ENCODE assay signal across 10 mouse cellular contexts in the genomic region with DNA sequence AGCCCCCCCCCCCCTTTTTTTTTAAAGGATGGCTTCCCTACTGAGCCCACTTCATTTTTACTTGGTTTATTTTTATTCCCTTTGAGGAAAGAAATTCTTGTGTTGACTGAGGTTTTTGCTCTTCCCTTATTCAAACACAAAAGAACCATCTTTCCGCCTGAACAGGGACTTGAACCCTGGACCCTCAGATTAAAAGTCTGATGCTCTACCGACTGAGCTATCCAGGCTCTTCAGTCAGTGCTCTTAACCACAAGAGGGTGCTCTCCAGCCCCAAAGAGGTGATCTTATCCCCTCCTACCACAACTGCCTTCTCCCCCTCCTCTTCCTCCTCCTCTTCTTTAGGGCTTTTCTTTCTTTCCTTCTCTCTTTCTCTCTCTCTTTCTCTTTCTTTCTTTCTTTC. TPM values are rescaled to one million over a fixed set of nuclear protein-coding genes. Genes with fewer than 3 reads are reported as not detected.
DNase-seq lines count a peak whose midpoint lies in the region; ATAC-seq and TF ChIP-seq lines count a peak whose summit lies in the region.
"Had no signal": no experiment of that assay in that cellular context is flagged by ENCODE, and none has a peak within 500 bp of the region (broad histone marks: within the 10 kb centered on the region; RNA-seq: fewer than 3 reads in every experiment).

No protein-coding gene starts in this region.

- H3K9me3 ChIP-seq in kidney, postnatal 0 days (replicated peaks; ENCODE audit: low read length): no peaks in the 10 kb centered on the region
- no peaks in the 10 kb centered on the region for H3K9me3 ChIP-seq in kidney, embryonic 15.5 days (replicated peaks)
- no peaks in the 10 kb centered on the region for H3K9me3 ChIP-seq in stomach, postnatal 0 days (ENCODE audit: control insufficient read depth, low read length)
- H3K9me3 ChIP-seq: embryonic facial prominence, embryonic 12.5 days; lung, embryonic 15.5 days had no signal

- no peak for TF ChIP-seq EP300 in stomach, postnatal 0 days (optimal IDR thresholded peaks at IDR 0.05)

- no peaks in the 10 kb centered on the region for H3K36me3 ChIP-seq in kidney, postnatal 0 days (ENCODE audit: insufficient read depth, low read length)
- H3K36me3 ChIP-seq in kidney, embryonic 15.5 days: no peaks in the 10 kb centered on the region
- H3K36me3 ChIP-seq in stomach, postnatal 0 days (ENCODE audit: control insufficient read depth, insufficient read depth, low read length): no peaks in the 10 kb centered on the region
- H3K36me3 ChIP-seq: embryonic facial prominence, embryonic 12.5 days; lung, embryonic 15.5 days had no signal

- H3K4me1 ChIP-seq in kidney, postnatal 0 days (replicated peaks; ENCODE audit: insufficient read depth, low read length): peaks cover 12% of the 10 kb centered on the region; the same call in 1 of the 2 replicates
- H3K4me1 ChIP-seq in kidney, embryonic 15.5 days: peaks cover 34% of the 10 kb centered on the region
- no peaks in the 10 kb centered on the region; the same call in 1 of the 2 replicates for H3K4me1 ChIP-seq in stomach, postnatal 0 days (replicated peaks; ENCODE audit: control insufficient read depth, insufficient read depth)

- peak; percentile 55; the same call in 1 of the 2 replicates for TF ChIP-seq CTCF in kidney, postnatal 0 days (IDR thresholded peaks at IDR 0.05; ENCODE audit: low read depth)
- TF ChIP-seq CTCF in brain, embryonic 14.5 days (IDR thresholded peaks at IDR 0.05; ENCODE audit: borderline replicate concordance, extremely low read depth, insufficient read depth, insufficient read length): peak; percentile 19; the same call in 1 of the 2 replicates
- TF ChIP-seq CTCF in stomach, postnatal 0 days (IDR thresholded peaks at IDR 0.05; ENCODE audit: low read depth): peak; percentile 64

- H3K4me3 ChIP-seq in kidney, postnatal 0 days (replicated peaks; ENCODE audit: low read depth, low read length): no peak overlapping the region
- H3K4me3 ChIP-seq in kidney, embryonic 15.5 days (replicated peaks): no peak overlapping the region
- no peak overlapping the region for H3K4me3 ChIP-seq in stomach, postnatal 0 days (ENCODE audit: low read depth, low read length)
- H3K4me3 ChIP-seq: embryonic facial prominence, embryonic 12.5 days; lung, embryonic 15.5 days had no signal

- no peak overlapping the region for H3K9ac ChIP-seq in kidney, postnatal 0 days (ENCODE audit: low read depth, low read length)
- H3K9ac ChIP-seq in kidney, embryonic 15.5 days: no peak overlapping the region
- no peak overlapping the region for H3K9ac ChIP-seq in stomach, postnatal 0 days (ENCODE audit: low read length)
- H3K9ac ChIP-seq: embryonic facial prominence, embryonic 12.5 days; lung, embryonic 15.5 days had no signal

- no peak for TF ChIP-seq POLR2A in brain, embryonic 14.5 days (IDR thresholded peaks at IDR 0.05; ENCODE audit: borderline replicate concordance, extremely low read depth, insufficient read depth, insufficient read length, poor library complexity, severe bottlenecking)

- no peaks in the 10 kb centered on the region for H3K27me3 ChIP-seq in kidney, postnatal 0 days (ENCODE audit: insufficient read depth, low read length)
- H3K27me3 ChIP-seq in kidney, embryonic 15.5 days: no peaks in the 10 kb centered on the region
- H3K27me3 ChIP-seq in stomach, postnatal 0 days (ENCODE audit: control insufficient read depth, insufficient read depth, low read length): no peaks in the 10 kb centered on the region
- H3K27me3 ChIP-seq: embryonic facial prominence, embryonic 12.5 days; lung, embryonic 15.5 days had no signal

- DNase-seq in kidney, postnatal 0 days (ENCODE audit: low spot score): no peak
- DNase-seq in ES-CJ7 (ENCODE audit: low read depth, low spot score): peak; percentile 79
- DNase-seq in brain, embryonic 14.5 days (ENCODE audit: low read depth): no peak
- no peak for DNase-seq in stomach, postnatal 0 days (ENCODE audit: low spot score)
- DNase-seq in ovary, postnatal 14 days (ENCODE audit: low spot score): no peak
- no peak for DNase-seq in gastrocnemius, postnatal 14 days
- DNase-seq: adrenal gland, postnatal 25 days had no signal

- H3K4me2 ChIP-seq in kidney, postnatal 0 days (ENCODE audit: low read length): no peak overlapping the region
- H3K4me2 ChIP-seq in kidney, embryonic 15.5 days: no peak overlapping the region
- H3K4me2 ChIP-seq in stomach, postnatal 0 days (replicated peaks; ENCODE audit: low read depth): no peak overlapping the region
- H3K4me2 ChIP-seq: embryonic facial prominence, embryonic 12.5 days; lung, embryonic 15.5 days had no signal

- WGBS in kidney, postnatal 0 days: 42% methylated on average over 2 of the region's 2 CpGs
- WGBS in kidney, embryonic 15.5 days: 41% methylated on average over 2 of the region's 2 CpGs
- 45% methylated on average over 2 of the region's 2 CpGs for WGBS in stomach, postnatal 0 days

- no peak for ATAC-seq in kidney, postnatal 0 days (replicated peaks; ENCODE audit: low FRiP score, low read depth)
- ATAC-seq in kidney, embryonic 15.5 days (replicated peaks; ENCODE audit: low FRiP score): no peak
- no peak for ATAC-seq in stomach, postnatal 0 days (ENCODE audit: low FRiP score, low TSS enrichment)

- no peak overlapping the region for H3K27ac ChIP-seq in kidney, postnatal 0 days
- H3K27ac ChIP-seq in kidney, embryonic 15.5 days: no peak overlapping the region
- H3K27ac ChIP-seq in stomach, postnatal 0 days (replicated peaks): no peak overlapping the region
- H3K27ac ChIP-seq: embryonic facial prominence, embryonic 12.5 days; lung, embryonic 15.5 days had no signal

- intact Hi-C loops in gastrocnemius, postnatal 14 days (cut with DNase I; ENCODE audit: low total_unique reads): loop anchor here (10.0 kb wide), 1 partner anchor 101 kb away; no protein-coding TSS in a partner anchor

RNA-seq across cellular contexts. Expression of gene Rinl, which starts 5.1 kb away (rescaled TPM):
- 5.2 and 6.3 TPM in 2 replicates for polyA plus RNA-seq in kidney, postnatal 0 days (2015; fragmentation: Nextera tagmentation; extraction: Ambion mirVana)
- 6.2 and 7.4 TPM in 2 replicates for polyA plus RNA-seq in kidney, embryonic 15.5 days (2015; fragmentation: Nextera tagmentation; extraction: Ambion mirVana)
- polyA plus RNA-seq in brain, embryonic 14.5 days (2012; rRNA removed): 0.90 and 1.1 TPM in 2 replicates
- polyA plus RNA-seq in stomach, postnatal 0 days (2015; fragmentation: Nextera tagmentation; extraction: Ambion mirVana): 2.1 and 2.6 TPM in 2 replicates
- total RNA-seq in gastrocnemius, postnatal 14 days (2021): 1 to 10 TPM in 1 of 2 experiments, under 1 TPM in 1; 0.80 to 1.3 TPM

RNA-seq across cellular contexts. Expression of gene Hnrnpl, which starts 14.5 kb away (rescaled TPM):
- polyA plus RNA-seq in kidney, postnatal 0 days (2015; fragmentation: Nextera tagmentation; extraction: Ambion mirVana): 232 TPM in 2 replicates
- polyA plus RNA-seq in kidney, embryonic 15.5 days (2015; fragmentation: Nextera tagmentation; extraction: Ambion mirVana): 264 and 265 TPM in 2 replicates
- 444 and 451 TPM in 2 replicates for polyA plus RNA-seq in brain, embryonic 14.5 days (2012; rRNA removed)
- polyA plus RNA-seq in stomach, postnatal 0 days (2015; fragmentation: Nextera tagmentation; extraction: Ambion mirVana): 153 and 156 TPM in 2 replicates
- total RNA-seq in gastrocnemius, postnatal 14 days (2021): 100 to 1,000 TPM; 158 to 189 TPM

RNA-seq across cellular contexts. Expression of gene Nfkbib, which starts 26.5 kb away (rescaled TPM):
- 42.2 and 43.7 TPM in 2 replicates for polyA plus RNA-seq in kidney, postnatal 0 days (2015; fragmentation: Nextera tagmentation; extraction: Ambion mirVana)
- polyA plus RNA-seq in kidney, embryonic 15.5 days (2015; fragmentation: Nextera tagmentation; extraction: Ambion mirVana): 41.6 and 45.2 TPM in 2 replicates
- 32.7 and 34.7 TPM in 2 replicates for polyA plus RNA-seq in brain, embryonic 14.5 days (2012; rRNA removed)
- 31.2 and 33.0 TPM in 2 replicates for polyA plus RNA-seq in stomach, postnatal 0 days (2015; fragmentation: Nextera tagmentation; extraction: Ambion mirVana)
- 10 to 100 TPM; 21.2 to 21.3 TPM for total RNA-seq in gastrocnemius, postnatal 14 days (2021)

RNA-seq across cellular contexts. Expression of gene Sirt2, which starts 27.3 kb away (rescaled TPM):
- polyA plus RNA-seq in kidney, postnatal 0 days (2015; fragmentation: Nextera tagmentation; extraction: Ambion mirVana): 54.1 and 60.2 TPM in 2 replicates
- polyA plus RNA-seq in kidney, embryonic 15.5 days (2015; fragmentation: Nextera tagmentation; extraction: Ambion mirVana): 57.2 and 67.6 TPM in 2 replicates
- polyA plus RNA-seq in brain, embryonic 14.5 days (2012; rRNA removed): 119 and 125 TPM in 2 replicates
- polyA plus RNA-seq in stomach, postnatal 0 days (2015; fragmentation: Nextera tagmentation; extraction: Ambion mirVana): 35.3 and 39.3 TPM in 2 replicates
- 10 to 100 TPM; 77.2 to 77.5 TPM for total RNA-seq in gastrocnemius, postnatal 14 days (2021)

RNA-seq across cellular contexts. Expression of gene Ech1, which starts 31.2 kb away (rescaled TPM):
- polyA plus RNA-seq in kidney, postnatal 0 days (2015; fragmentation: Nextera tagmentation; extraction: Ambion mirVana): 330 and 348 TPM in 2 replicates
- 154 and 164 TPM in 2 replicates for polyA plus RNA-seq in kidney, embryonic 15.5 days (2015; fragmentation: Nextera tagmentation; extraction: Ambion mirVana)
- polyA plus RNA-seq in brain, embryonic 14.5 days (2012; rRNA removed): 77.8 and 100 TPM in 2 replicates
- polyA plus RNA-seq in stomach, postnatal 0 days (2015; fragmentation: Nextera tagmentation; extraction: Ambion mirVana): 426 and 435 TPM in 2 replicates
- 100 to 1,000 TPM; 198 to 334 TPM for total RNA-seq in gastrocnemius, postnatal 14 days (2021)
